Mouse (Mus musculus) right cerebral cortex, postnatal 10 days (tissue): ENCODE results near the gene Fn3k.

ENCODE experiments used
- DNase-seq, 2 experiments: peaks; one replicate each; pipeline ENCODE4 v3.0.0; 2021; ENCODE audit warnings: low spot score in 2 of 2

Gene Fn3k

GRCm38 (mm10) chr11:121434156-121435155 is at the start of gene Fn3k:
TSS of gene Fn3k (plus strand) at chr11:121434913.
- DNase-seq: peak; percentile 96 to 97

GRCm38 (mm10) chr11:121387750-121388553 is 46.8 kb upstream of the Fn3k start, which contains the start of gene Rab40b:
TSS of gene Rab40b (minus strand) at chr11:121388251.
- peak; percentile 97 to 98 for DNase-seq

GRCm38 (mm10) chr11:121388554-121388945 is 46.2 kb upstream of the Fn3k start:
- DNase-seq: no peak

- no peak for DNase-seq
Observed at GRCm38 (mm10) chr11:121390793-121391192, 43.9 kb upstream of the Fn3k start.

GRCm38 (mm10) chr11:121392405-121392804 is 42.3 kb upstream of the Fn3k start:
- DNase-seq: no peak

- DNase-seq: peak in 1 of 2 experiments; percentile 52
Observed at GRCm38 (mm10) chr11:121407366-121408155, 27.2 kb upstream of the Fn3k start.

GRCm38 (mm10) chr11:121414762-121415161 is 20.0 kb upstream of the Fn3k start:
- DNase-seq: no peak

GRCm38 (mm10) chr11:121415351-121415750 is 19.4 kb upstream of the Fn3k start:
- no peak for DNase-seq

GRCm38 (mm10) chr11:121417971-121418370 is 16.7 kb upstream of the Fn3k start:
- DNase-seq: no peak

- no peak for DNase-seq
Observed at GRCm38 (mm10) chr11:121418932-121419331, 15.8 kb upstream of the Fn3k start.

- DNase-seq: no peak
Observed at GRCm38 (mm10) chr11:121420379-121420778, 14.3 kb upstream of the Fn3k start.

GRCm38 (mm10) chr11:121420830-121421552 is 13.7 kb upstream of the Fn3k start, which contains the start of gene Fn3krp:
TSS of gene Fn3krp (plus strand) at chr11:121421401.
- peak; percentile 99 for DNase-seq

GRCm38 (mm10) chr11:121421553-121422173 is 13.1 kb upstream of the Fn3k start:
- no peak for DNase-seq

- DNase-seq: no peak
Observed at GRCm38 (mm10) chr11:121433397-121433796, 1.3 kb upstream of the Fn3k start.

- no peak for DNase-seq
Observed at GRCm38 (mm10) chr11:121437236-121437635, 2.5 kb downstream of the Fn3k start.

GRCm38 (mm10) chr11:121439686-121440292 is 5.1 kb downstream of the Fn3k start:
- DNase-seq: no peak

- no peak for DNase-seq
Observed at GRCm38 (mm10) chr11:121441653-121442052, 6.9 kb downstream of the Fn3k start.

- no peak for DNase-seq
Observed at GRCm38 (mm10) chr11:121442076-121442475, 7.4 kb downstream of the Fn3k start.

GRCm38 (mm10) chr11:121451216-121451726 is 16.6 kb downstream of the Fn3k start:
- peak in 1 of 2 experiments; percentile 42 for DNase-seq
